Mouse (Mus musculus) lung, postnatal 0 days (tissue): ENCODE measurements around the gene Gramd4.

Source experiments
- CTCF ChIP-seq: IDR thresholded peaks from 2 replicates; pipeline ENCODE4 v1.5.1; 2016; ENCODE audit warnings: antibody characterized with exemption, mild to moderate bottlenecking
- EP300 ChIP-seq: IDR thresholded peaks from 2 replicates; pipeline ENCODE4 v1.6.1; 2016; ENCODE audit warnings: antibody characterized with exemption, mild to moderate bottlenecking, control low read depth

DNA sequence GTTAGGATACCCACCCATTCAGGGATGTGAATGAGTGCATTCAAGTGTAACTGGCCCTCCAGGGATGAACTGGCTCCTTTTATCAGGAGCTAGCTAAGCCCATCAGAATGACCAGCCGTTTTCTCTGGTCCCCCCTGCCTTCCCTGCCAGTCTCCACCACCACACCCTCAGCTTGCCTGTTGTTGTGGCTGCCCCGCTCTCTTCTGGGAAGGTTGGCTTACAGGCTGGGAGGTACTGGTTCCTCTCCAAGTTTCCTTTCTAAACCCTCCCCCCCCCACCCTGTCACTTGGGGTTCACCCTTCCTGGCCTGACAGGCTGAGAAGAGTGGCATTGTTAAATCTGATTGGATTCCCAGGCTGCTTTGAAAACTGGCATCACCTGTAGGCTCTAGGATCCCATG, 40.4 kb downstream of the Gramd4 start:
- no peak for TF ChIP-seq EP300
- no peak for TF ChIP-seq CTCF
